Mouse (Mus musculus) ES-CJ7 (cell line): ENCODE measurements around the gene Ccna2.

ENCODE experiments used
- DNase-seq: peaks from one replicate; pipeline ENCODE4 v3.0.0; 2011; ENCODE audit warnings: low read depth, low spot score

The Ccna2 gene

GRCm38 (mm10) chr3:36533201-36533672 lies 38.7 kb downstream of the Ccna2 start:
- DNase-seq: peak; percentile 29

GRCm38 (mm10) chr3:36532738-36533137 lies 39.2 kb downstream of the Ccna2 start:
- DNase-seq: no peak

DNA sequence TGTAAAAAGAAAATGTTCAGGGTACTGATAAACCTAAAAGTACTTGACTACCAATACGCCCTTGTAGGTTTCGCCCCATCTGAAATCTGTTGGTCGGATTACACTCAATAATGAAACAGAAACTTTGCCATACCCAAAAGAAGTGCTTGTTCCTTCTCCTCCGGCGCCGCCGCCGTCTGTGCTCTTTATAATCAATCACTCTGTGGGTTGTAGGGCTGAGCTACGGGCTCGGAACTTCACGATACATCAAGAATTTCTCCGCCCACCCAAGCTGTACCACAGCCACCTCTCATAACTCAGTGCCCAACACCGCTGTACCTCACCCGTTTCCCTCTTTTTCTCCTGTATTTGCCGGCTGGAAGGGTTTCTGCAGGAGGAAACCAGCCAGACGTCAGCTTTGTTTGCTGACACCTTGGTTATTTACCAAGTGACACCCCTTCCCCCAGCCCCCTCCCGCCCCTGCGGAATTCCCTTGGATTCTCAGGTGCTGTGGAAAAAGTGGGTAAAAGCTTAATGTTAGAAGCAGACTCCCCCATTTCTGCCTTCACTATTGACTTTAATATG lies 39.9 kb downstream of the Ccna2 start:
- no peak for DNase-seq

GRCm38 (mm10) chr3:36531242-36531641 lies 40.7 kb downstream of the Ccna2 start:
- no peak for DNase-seq

DNA sequence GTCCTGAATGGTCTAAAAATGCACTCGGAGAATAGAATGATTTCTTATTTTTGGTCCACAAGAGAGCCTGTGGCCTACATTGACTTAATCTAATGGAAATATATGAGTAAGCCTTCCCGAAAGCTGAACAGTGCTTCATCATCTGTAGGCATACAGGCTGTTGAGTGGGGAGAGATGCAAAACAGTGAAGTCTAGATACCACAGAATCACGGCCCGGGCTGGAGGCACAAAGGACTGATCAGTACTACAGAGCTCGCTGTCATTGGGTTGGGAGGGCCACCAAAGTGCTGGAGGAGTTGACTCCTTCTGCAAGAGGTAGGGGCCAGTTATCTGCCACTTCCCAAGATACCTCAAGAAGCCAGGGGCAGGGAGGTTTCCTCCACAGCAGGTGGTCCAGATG lies 41.2 kb downstream of the Ccna2 start:
- peak; percentile 44 for DNase-seq

DNA sequence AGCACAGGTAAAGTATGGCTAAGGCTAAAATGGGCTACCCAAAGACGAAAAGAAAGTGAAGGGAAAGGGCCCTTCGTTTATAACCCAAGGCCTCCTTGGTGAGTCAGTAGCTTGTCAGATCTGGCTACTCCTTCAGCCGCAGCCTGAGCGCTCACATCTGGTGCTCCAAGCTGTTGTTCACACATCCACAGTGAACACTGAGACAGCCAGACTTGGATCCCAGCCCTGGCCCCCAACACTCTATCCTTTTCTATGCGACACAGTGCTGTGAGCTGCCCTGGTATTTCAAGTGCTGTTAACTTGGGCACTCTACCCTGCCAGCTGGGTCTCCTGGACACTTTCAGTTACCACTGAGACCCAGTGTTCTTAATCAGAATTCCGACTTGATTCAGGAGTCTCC lies 41.6 kb downstream of the Ccna2 start:
- DNase-seq: no peak

- DNase-seq: no peak
Observed at GRCm38 (mm10) chr3:36524466-36524865, 47.5 kb downstream of the Ccna2 start.

GRCm38 (mm10) chr3:36522137-36522536 lies 49.8 kb downstream of the Ccna2 start:
- DNase-seq: peak; percentile 80

DNA sequence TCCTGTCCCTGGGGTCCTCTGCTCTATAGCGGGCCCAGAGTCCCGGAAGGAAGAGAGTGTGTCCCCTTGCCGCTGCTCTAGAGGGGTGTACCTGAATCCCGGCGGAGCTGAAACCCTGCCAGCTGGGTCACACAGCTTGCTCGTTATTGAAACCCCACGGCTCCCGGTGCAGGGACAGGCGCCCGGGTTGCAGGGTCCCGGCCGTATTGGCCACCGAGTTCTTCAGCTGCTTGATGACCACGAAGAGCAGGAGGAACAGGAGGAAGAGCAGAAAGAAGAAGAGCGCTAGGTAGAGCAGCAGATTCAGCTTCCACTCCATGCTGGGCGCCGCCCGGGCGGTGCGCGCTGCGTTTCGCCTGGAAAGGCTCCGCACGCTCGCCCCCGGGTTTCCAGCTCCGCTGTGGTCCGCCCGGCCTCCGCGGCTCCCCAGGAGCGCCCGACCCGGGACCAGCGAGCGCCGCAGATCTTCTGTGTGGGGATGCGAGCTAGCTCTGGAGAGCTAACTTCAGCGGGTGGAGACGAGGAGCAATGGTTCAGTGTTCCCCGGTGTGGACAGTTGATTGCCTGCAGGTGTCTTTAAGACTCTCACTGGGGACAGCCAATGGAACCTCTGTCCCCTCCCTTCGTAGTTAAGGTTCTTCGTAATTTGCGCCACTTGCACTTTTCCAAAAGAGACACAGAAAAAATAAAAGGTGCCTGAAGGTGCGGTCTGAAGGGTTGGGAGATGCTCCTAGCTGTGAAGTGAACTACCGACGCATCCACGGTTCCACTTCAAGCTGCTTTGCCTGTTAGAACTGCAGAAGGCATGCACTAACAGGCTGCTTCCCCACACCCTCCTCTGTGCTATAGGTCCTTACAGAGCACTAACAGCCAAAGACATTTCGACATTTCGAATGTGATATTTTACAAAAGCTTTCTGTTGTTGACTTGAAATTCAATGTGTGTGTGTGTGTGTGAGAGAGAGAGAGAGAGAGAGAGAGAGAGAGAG lies 50.6 kb downstream of the Ccna2 start, which contains the start of gene Gm11549:
Gm11549 (minus strand) TSS at position 741 of the 988 bp plus-strand sequence.
- peak; percentile 25 for DNase-seq

DNA sequence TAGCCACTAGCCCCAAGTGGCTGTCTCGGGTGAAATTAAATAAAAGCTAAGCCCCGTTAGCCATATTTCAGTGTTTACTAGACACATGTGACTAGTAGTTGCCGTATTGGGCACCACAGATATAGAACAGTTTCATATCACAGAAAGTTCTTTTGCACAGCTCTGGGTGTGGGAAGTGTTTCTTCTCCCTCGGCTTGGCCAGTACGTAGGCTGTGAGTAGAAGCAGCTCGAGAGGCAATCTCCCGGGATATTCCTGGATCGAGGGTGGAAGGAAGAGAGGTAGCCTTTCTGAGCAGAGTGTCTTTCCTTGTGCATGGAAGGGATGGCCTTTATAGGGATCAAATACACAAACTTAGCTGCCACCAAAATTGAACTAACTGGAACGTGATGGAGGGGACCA lies 55.8 kb downstream of the Ccna2 start:
- no peak for DNase-seq
